In the genomic region with DNA sequence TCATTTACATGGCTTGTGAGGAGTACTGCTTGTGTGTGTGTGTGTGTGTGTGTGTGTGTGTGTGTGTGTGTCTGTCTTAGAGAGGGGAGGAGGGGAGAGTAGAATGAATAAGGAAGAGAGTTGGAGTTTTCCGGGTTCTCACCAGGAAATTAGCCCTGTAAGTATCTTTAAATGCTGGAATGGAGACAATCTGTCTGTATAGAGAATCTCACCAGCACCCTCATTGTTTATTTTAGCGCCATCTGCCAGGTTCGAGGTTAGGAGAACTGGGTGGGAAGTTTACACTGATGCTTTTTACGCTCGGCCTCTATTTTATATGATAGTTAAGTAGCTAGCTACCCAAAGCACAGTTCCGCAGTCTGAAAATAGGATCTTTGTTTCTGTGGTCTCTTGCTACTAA, we compare ENCODE assay signal across 11 mouse cellular contexts.
A peak's percentile ranks its signal among the peaks of the same experiment; 100 is the strongest.
DNase-seq lines count a peak whose midpoint lies in the region; ATAC-seq and TF ChIP-seq lines count a peak whose summit lies in the region.
"Had no signal": no experiment of that assay in that cellular context is flagged by ENCODE, and none has a peak within 500 bp of the region (broad histone marks: within the 10 kb centered on the region; RNA-seq: fewer than 3 reads in every experiment).

No protein-coding gene starts in this region.

- TF ChIP-seq CTCF in left cerebral cortex, adult 2 months (IDR thresholded peaks at IDR 0.05): no peak

- intact Hi-C loops in left cerebral cortex, adult 2 months (cut with DNase I): loop anchor here (5.0 kb wide), 1 partner anchor 248 kb away; no protein-coding TSS in a partner anchor
- intact Hi-C loops in left cerebral cortex, postnatal 36 days (cut with DNase I): loop anchor here (5.0 kb wide), 1 partner anchor 63 kb away; the partner anchor contains the start of gene Ednrb
- intact Hi-C loops in heart, postnatal 10 days (cut with DNase I): no loop called here

- DNase-seq in left cerebral cortex, adult 2 months (ENCODE audit: extremely low spot score in 1 of 2, low spot score in 2 of 2): no peak
- no peak for DNase-seq in left cerebral cortex, postnatal 36 days (ENCODE audit: low spot score in 2 of 2)
- peak; percentile 48 for DNase-seq in forebrain, embryonic 14.5 days (ENCODE audit: low spot score)
- no peak for DNase-seq in midbrain, embryonic 10.5 days (ENCODE audit: low spot score)
- peak; percentile 24 for DNase-seq in retina, embryonic 14.5 days (ENCODE audit: low spot score)
- DNase-seq in heart, postnatal 10 days: no peak
- DNase-seq in spleen, postnatal 36 days (ENCODE audit: low spot score in 2 of 2): no peak
- DNase-seq: gastrocnemius, postnatal 36 days had no signal

- H3K36me3 ChIP-seq in forebrain, embryonic 14.5 days (ENCODE audit: control insufficient read depth, insufficient read depth, low read length): no peaks in the 10 kb centered on the region
- H3K36me3 ChIP-seq in midbrain, embryonic 10.5 days: no peaks in the 10 kb centered on the region
- H3K36me3 ChIP-seq: kidney, embryonic 15.5 days had no signal

- peak overlapping the region; percentile 40; the same call in 1 of the 2 replicates for H3K27ac ChIP-seq in left cerebral cortex, adult 2 months
- H3K27ac ChIP-seq in forebrain, embryonic 14.5 days (ENCODE audit: low read depth, low read length): peak overlapping the region; percentile 77
- H3K27ac ChIP-seq in midbrain, embryonic 10.5 days (replicated peaks): peak overlapping the region; percentile 86
- H3K27ac ChIP-seq: kidney, embryonic 15.5 days had no signal

- peak; percentile 21; the same call in 1 of the 2 replicates for ATAC-seq in forebrain, embryonic 14.5 days
- ATAC-seq in monocyte, adult 5-6 weeks (replicated peaks; ENCODE audit: insufficient number of reproducible peaks, low FRiP score, low TSS enrichment, poor library complexity, severe bottlenecking): no peak

- no peaks in the 10 kb centered on the region for H3K9me3 ChIP-seq in forebrain, embryonic 14.5 days (replicated peaks; ENCODE audit: control insufficient read depth, low read length)
- no peaks in the 10 kb centered on the region; the same call in 1 of the 2 replicates for H3K9me3 ChIP-seq in midbrain, embryonic 10.5 days (replicated peaks)
- H3K9me3 ChIP-seq: kidney, embryonic 15.5 days had no signal

- peaks cover 15% of the 10 kb centered on the region; the same call in 1 of the 2 replicates for H3K4me1 ChIP-seq in forebrain, embryonic 14.5 days (ENCODE audit: control insufficient read depth, insufficient read depth, low read length)
- H3K4me1 ChIP-seq in midbrain, embryonic 10.5 days: peaks cover 43% of the 10 kb centered on the region

- H3K4me3 ChIP-seq in left cerebral cortex, adult 2 months: no peak overlapping the region
- no peak overlapping the region; the same call in 1 of the 2 replicates for H3K4me3 ChIP-seq in forebrain, embryonic 14.5 days (ENCODE audit: low read depth, low read length)
- H3K4me3 ChIP-seq in midbrain, embryonic 10.5 days: peak overlapping the region; percentile 40; the same call in 1 of the 2 replicates
- H3K4me3 ChIP-seq: erythroblast, embryonic 14.5 days had no signal

- no peak overlapping the region for H3K9ac ChIP-seq in forebrain, embryonic 14.5 days (ENCODE audit: low read length)
- H3K9ac ChIP-seq: kidney, embryonic 15.5 days had no signal

- peak overlapping the region; percentile 46 for H3K4me2 ChIP-seq in forebrain, embryonic 14.5 days (ENCODE audit: low read length)

- no peaks in the 10 kb centered on the region for H3K27me3 ChIP-seq in forebrain, embryonic 14.5 days (replicated peaks; ENCODE audit: control insufficient read depth, insufficient read depth, low read length)
- no peaks in the 10 kb centered on the region for H3K27me3 ChIP-seq in midbrain, embryonic 10.5 days (ENCODE audit: low read depth, poor library complexity, severe bottlenecking)
- H3K27me3 ChIP-seq: kidney, embryonic 15.5 days had no signal

- WGBS in forebrain, embryonic 14.5 days: 43% methylated on average over 6 of the region's 6 CpGs
- WGBS in midbrain, embryonic 10.5 days: 74% methylated on average over 6 of the region's 6 CpGs

Comparison
In these comparisons a context has a peak if more than half of its experiments do, and no peak if none do; other contexts are left out.
1. DNase-seq: peak in forebrain, embryonic 14.5 days (single experiment) and retina, embryonic 14.5 days (single experiment); none in left cerebral cortex, adult 2 months (0 of 2), left cerebral cortex, postnatal 36 days (0 of 2), midbrain, embryonic 10.5 days (single experiment), heart, postnatal 10 days (0 of 2) and spleen, postnatal 36 days (0 of 2).
2. Peak in every context shown above with its lines, with median percentiles within 50 percentile points of each other: H3K27ac ChIP-seq.